Mouse (Mus musculus) hindbrain, embryonic 16.5 days (tissue): ENCODE results near the gene AW549877. TPM values are rescaled to one million over a fixed set of nuclear protein-coding genes. Genes with fewer than 3 reads are reported as not detected.
A peak's percentile ranks its signal among the peaks of the same experiment; 100 is the strongest.

ENCODE experiments used
- ATAC-seq: fragments of 200-750 bp; cut with Nextera tagmentation; 2 replicates; pipeline ENCODE4 v1.8.0; 2017; ENCODE audit warnings: moderate TSS enrichment, moderate library complexity
- H3K27ac ChIP-seq: fragments of 300-500 bp; sonication (generic); 2 replicates; pipeline ENCODE4 v1.5.1; 2014; ENCODE audit warnings: low read depth, mild to moderate bottlenecking, control low read depth, low read length, moderate library complexity
- H3K27me3 ChIP-seq: fragments of 300-500 bp; sonication (generic); replicated peaks from 2 replicates; pipeline ENCODE4 v1.6.1; 2014; ENCODE audit warnings: low read length; ENCODE audit not compliant: control insufficient read depth, insufficient read depth
- H3K36me3 ChIP-seq: fragments of 300-500 bp; sonication (generic); 2 replicates; pipeline ENCODE4 v1.6.1; 2014; ENCODE audit warnings: mild to moderate bottlenecking, low read length, moderate library complexity, mixed read lengths; ENCODE audit not compliant: control insufficient read depth, insufficient read depth
- H3K4me1 ChIP-seq: fragments of 300-500 bp; sonication (generic); 2 replicates; pipeline ENCODE4 v1.6.1; 2014; ENCODE audit warnings: low read depth, low read length; ENCODE audit not compliant: control insufficient read depth, insufficient read depth
- H3K4me2 ChIP-seq: fragments of 300-500 bp; sonication (generic); 2 replicates; pipeline ENCODE4 v1.6.1; 2014; ENCODE audit warnings: mild to moderate bottlenecking, low read length, control low read depth, moderate library complexity
- H3K4me3 ChIP-seq: fragments of 300-500 bp; sonication (generic); 2 replicates; pipeline ENCODE4 v1.5.1; 2014; ENCODE audit warnings: mild to moderate bottlenecking, low read length, control low read depth, moderate library complexity
- H3K9ac ChIP-seq: fragments of 300-500 bp; sonication (generic); 2 replicates; pipeline ENCODE4 v1.6.1; 2014; ENCODE audit warnings: low read depth, mild to moderate bottlenecking, control low read depth, low read length, moderate library complexity
- H3K9me3 ChIP-seq: fragments of 300-500 bp; sonication (generic); 2 replicates; pipeline ENCODE4 v1.6.1; 2014; ENCODE audit warnings: mild to moderate bottlenecking, low read length, moderate library complexity; ENCODE audit not compliant: control insufficient read depth
- whole genome bisulfite sequencing: fragments of 180-500 bp; shearing (Covaris S2); extraction: QIAGEN DNeasy Blood & Tissue Kit; methylation state at CpG from one replicate; pipeline ENCODE4 v1.1.7; 2014; 5-methylcytosine and 5-hydroxymethylcytosine counted together
- polyA plus RNA-seq: library from polyadenylated mRNA; unstranded; fragments of >200 nt; fragmentation: Nextera tagmentation; extraction: Ambion mirVana; gene quantifications from 2 replicates; pipeline ENCODE4 v1.2.1, GENCODE M21; 2015

Gene AW549877
- polyA plus RNA-seq, 1 experiment from 2014 or later = 34.4 TPM

GRCm38 (mm10) chr15:4026231-4026773 is 30.8 kb upstream of the AW549877 start, which contains the start of gene Oxct1:
Oxct1 (plus strand) TSS chr15:4026383.
- no peaks in the 10 kb centered on the region for H3K9me3 ChIP-seq
- under 1% methylated on average over 45 of the region's 45 CpGs for WGBS
- no peaks in the 10 kb centered on the region for H3K36me3 ChIP-seq
- no peaks in the 10 kb centered on the region for H3K27me3 ChIP-seq
- peak within 1 kb of the TSS; percentile 93 for H3K9ac ChIP-seq
- H3K4me1 ChIP-seq = peaks cover 12% of the 10 kb centered on the region
- peak within 1 kb of the TSS; percentile 71 for H3K4me2 ChIP-seq
- H3K4me3 ChIP-seq = peak within 1 kb of the TSS; percentile 98
- ATAC-seq = peak; percentile 97
- H3K27ac ChIP-seq = peak within 1 kb of the TSS; percentile 99

GRCm38 (mm10) chr15:4025508-4025904 is 30.0 kb upstream of the AW549877 start:
- H3K4me3 ChIP-seq = peak overlapping the region; percentile 98; the same call in 1 of the 2 replicates
- no peak overlapping the region for H3K27ac ChIP-seq
- H3K4me1 ChIP-seq = peaks cover 12% of the 10 kb centered on the region
- H3K36me3 ChIP-seq = no peaks in the 10 kb centered on the region
- H3K4me2 ChIP-seq = peak overlapping the region; percentile 71
- 72% methylated on average over 11 of the region's 11 CpGs for WGBS
- no peaks in the 10 kb centered on the region for H3K27me3 ChIP-seq
- H3K9me3 ChIP-seq = no peaks in the 10 kb centered on the region
- H3K9ac ChIP-seq = no peak overlapping the region
- no peak for ATAC-seq

GRCm38 (mm10) chr15:4024726-4025507 is 29.4 kb upstream of the AW549877 start:
- peaks cover 12% of the 10 kb centered on the region for H3K4me1 ChIP-seq
- H3K9ac ChIP-seq = no peak overlapping the region
- H3K4me3 ChIP-seq = no peak overlapping the region
- WGBS = 84% methylated on average over 13 of the region's 13 CpGs
- ATAC-seq = no peak
- no peaks in the 10 kb centered on the region for H3K36me3 ChIP-seq
- H3K9me3 ChIP-seq = no peaks in the 10 kb centered on the region
- no peak overlapping the region for H3K27ac ChIP-seq
- no peaks in the 10 kb centered on the region for H3K27me3 ChIP-seq
- no peak overlapping the region for H3K4me2 ChIP-seq

GRCm38 (mm10) chr15:4023747-4024146 is 28.2 kb upstream of the AW549877 start:
- no peaks in the 10 kb centered on the region for H3K9me3 ChIP-seq
- peaks cover 12% of the 10 kb centered on the region for H3K4me1 ChIP-seq
- H3K36me3 ChIP-seq = no peaks in the 10 kb centered on the region
- H3K27me3 ChIP-seq = no peaks in the 10 kb centered on the region
- ATAC-seq = no peak
- no peak overlapping the region for H3K4me3 ChIP-seq
- no peak overlapping the region for H3K27ac ChIP-seq
- H3K4me2 ChIP-seq = no peak overlapping the region
- no peak overlapping the region for H3K9ac ChIP-seq
- WGBS = 100% methylated on average over 2 of the region's 2 CpGs

- Histone ChIP-seq H3K9me3 (no peaks in the 10 kb centered on the region), H3K27me3 (no peaks in the 10 kb centered on the region), H3K4me2 (no peak overlapping the region), H3K9ac (no peak overlapping the region), H3K4me1 (no peaks in the 10 kb centered on the region; the same call in 1 of the 2 replicates), H3K4me3 (no peak overlapping the region), H3K36me3 (no peaks in the 10 kb centered on the region), H3K27ac (no peak overlapping the region)
- 51% methylated on average over 4 of the region's 4 CpGs for WGBS
- no peak for ATAC-seq
These were observed 25.2 kb upstream of the AW549877 start for GRCm38 (mm10) chr15:4020711-4021110.

- no peak overlapping the region for H3K9ac ChIP-seq
- no peak overlapping the region for H3K27ac ChIP-seq
- no peaks in the 10 kb centered on the region for H3K9me3 ChIP-seq
- H3K27me3 ChIP-seq = no peaks in the 10 kb centered on the region
- WGBS = 73% methylated on average over 2 of the region's 2 CpGs
- H3K4me2 ChIP-seq = no peak overlapping the region
- H3K4me1 ChIP-seq = no peaks in the 10 kb centered on the region
- H3K4me3 ChIP-seq = no peak overlapping the region
- ATAC-seq = no peak
- H3K36me3 ChIP-seq = no peaks in the 10 kb centered on the region
These were observed 18.3 kb upstream of the AW549877 start for GRCm38 (mm10) chr15:4013873-4014272.

- Histone ChIP-seq H3K36me3 (no peaks in the 10 kb centered on the region), H3K4me2 (no peak overlapping the region), H3K9ac (no peak overlapping the region), H3K4me1 (peaks cover 3% of the 10 kb centered on the region; the same call in 1 of the 2 replicates), H3K9me3 (peaks cover 6% of the 10 kb centered on the region; the same call in 1 of the 2 replicates), H3K27me3 (no peaks in the 10 kb centered on the region), H3K27ac (no peak overlapping the region), H3K4me3 (no peak overlapping the region)
- ATAC-seq = no peak
- 85% methylated on average over 2 of the region's 2 CpGs for WGBS
These were observed 5.0 kb upstream of the AW549877 start for GRCm38 (mm10) chr15:4000536-4000935.

GRCm38 (mm10) chr15:3999144-3999543 is 3.6 kb upstream of the AW549877 start:
- peaks cover 8% of the 10 kb centered on the region for H3K4me1 ChIP-seq
- H3K9ac ChIP-seq = no peak overlapping the region
- H3K27me3 ChIP-seq = no peaks in the 10 kb centered on the region
- H3K27ac ChIP-seq = no peak overlapping the region
- H3K4me3 ChIP-seq = no peak overlapping the region
- H3K4me2 ChIP-seq = no peak overlapping the region
- H3K9me3 ChIP-seq = no peaks in the 10 kb centered on the region
- 81% methylated on average over 2 of the region's 2 CpGs for WGBS
- H3K36me3 ChIP-seq = no peaks in the 10 kb centered on the region
- ATAC-seq = no peak

GRCm38 (mm10) chr15:3996267-3997010 is 895 bp upstream of the AW549877 start:
- Histone ChIP-seq H3K27me3 (no peaks in the 10 kb centered on the region), H3K9ac (peak overlapping the region; percentile 67), H3K36me3 (peaks cover 4% of the 10 kb centered on the region; the same call in 1 of the 2 replicates), H3K4me2 (peak overlapping the region; percentile 71), H3K27ac (peak overlapping the region; percentile 90), H3K4me3 (peak overlapping the region; percentile 78), H3K4me1 (peaks cover 8% of the 10 kb centered on the region), H3K9me3 (no peaks in the 10 kb centered on the region)
- WGBS = 19% methylated on average over 14 of the region's 14 CpGs
- no peak for ATAC-seq
